Mouse (Mus musculus): ENCODE data around the gene Hoxa13. TPM values are rescaled to one million over a fixed set of nuclear protein-coding genes. Genes with fewer than 3 reads are reported as not detected.

Hoxa13 gene
- total RNA-seq, 2 experiments from 2014 or later: not detected

DNA sequence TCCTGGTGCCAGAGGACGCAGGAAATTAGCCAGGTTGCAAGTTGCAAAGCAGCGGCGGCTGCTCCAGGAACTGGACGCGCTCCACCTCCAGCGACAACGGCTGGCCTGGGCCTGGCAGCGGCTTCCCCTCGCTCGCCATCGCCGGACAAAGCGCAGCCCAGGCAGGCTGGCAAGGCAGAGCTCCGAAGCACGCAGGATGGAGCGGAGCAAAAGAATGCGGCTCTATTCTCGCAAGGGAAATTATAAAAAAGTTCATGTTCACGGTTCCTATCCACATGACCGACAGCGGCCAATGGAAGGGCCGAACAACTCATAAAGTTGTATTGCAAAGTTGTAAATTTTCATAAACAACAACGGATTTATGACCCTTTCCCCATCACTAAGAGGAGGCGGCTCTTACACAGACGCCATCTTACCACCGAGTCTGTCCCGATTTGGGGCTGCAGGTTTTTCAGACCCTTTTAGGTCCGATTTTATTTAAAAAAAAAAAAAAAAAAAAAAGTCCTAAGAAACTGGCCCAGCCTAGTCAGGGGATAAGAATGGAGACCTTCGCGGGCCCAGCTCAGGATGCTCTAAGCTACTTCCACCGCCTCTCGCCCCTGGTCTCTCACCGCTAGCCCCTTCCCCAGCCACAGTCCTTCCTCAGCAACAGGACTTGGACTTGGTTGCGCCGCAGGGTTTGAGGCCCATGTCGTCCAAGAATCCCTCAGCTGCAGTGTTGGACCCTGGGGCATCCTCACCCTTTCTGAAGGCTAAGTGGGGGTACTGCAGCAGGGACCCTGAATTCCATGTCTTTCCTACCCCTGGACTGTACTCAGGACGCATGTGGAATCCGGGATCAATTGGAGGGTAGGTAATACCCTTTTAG, 47.3 kb downstream of the Hoxa13 start, which contains the start of the genes Hoxa3 and Gm28308:
Gene Hoxa3 (minus strand): TSS at position 218 of the 868 bp plus-strand sequence.
Gene Gm28308 (minus strand): TSS at position 221 of the 868 bp plus-strand sequence.
- peak; percentile 70 for DNase-seq (ENCODE audit: low spot score in 2 of 2)

DNA sequence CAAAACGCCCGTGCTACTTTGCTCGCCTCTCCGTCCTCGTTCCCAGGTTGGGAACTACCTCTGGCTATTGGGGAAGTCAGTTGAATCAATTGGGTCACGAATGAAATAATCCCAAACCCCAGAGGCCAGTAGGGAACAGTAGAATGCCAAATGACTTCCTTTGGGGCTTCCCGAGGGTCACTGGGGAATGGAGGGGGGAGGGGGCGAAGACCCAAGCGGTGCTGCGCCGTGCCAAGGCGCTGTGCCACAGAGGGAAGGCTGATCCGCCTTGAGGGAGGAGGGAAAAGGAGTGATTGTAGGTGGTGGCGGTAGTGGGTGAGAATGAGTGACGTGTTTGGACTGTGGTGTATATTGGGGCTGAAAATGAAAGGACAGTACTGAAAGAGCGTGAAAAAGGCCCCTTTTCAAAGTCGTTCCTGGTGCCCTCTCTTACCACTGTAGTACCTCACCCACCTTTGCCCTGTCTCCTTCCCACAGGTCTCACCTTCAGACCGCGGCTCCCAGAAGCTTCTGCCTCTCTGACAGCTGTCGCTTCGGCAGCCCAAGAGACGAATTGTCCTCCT, 48.0 kb downstream of the Hoxa13 start:
- peak; percentile 41 to 42 for DNase-seq (ENCODE audit: low spot score in 2 of 2)

DNA sequence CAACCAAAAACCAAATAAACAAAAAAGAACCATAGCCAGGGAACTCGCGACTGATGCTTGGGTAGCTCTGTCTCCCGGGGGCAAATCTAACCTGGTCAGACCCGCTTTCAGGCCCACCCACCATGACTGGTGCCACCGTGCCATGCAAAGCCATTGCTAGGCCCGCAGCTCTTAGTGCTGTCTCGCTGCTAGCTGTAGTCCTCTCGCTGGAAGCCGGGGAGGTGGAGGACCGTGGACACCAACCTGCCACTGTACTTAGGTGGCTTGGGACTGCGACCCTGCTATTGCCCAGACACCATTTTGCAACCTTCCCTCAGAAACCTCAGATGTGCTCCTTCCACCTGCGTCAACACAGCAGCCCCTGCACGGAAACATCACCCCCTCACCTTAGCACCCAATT, 48.7 kb downstream of the Hoxa13 start:
- DNase-seq (ENCODE audit: low spot score in 2 of 2): peak in 1 of 2 experiments; percentile 32

DNA sequence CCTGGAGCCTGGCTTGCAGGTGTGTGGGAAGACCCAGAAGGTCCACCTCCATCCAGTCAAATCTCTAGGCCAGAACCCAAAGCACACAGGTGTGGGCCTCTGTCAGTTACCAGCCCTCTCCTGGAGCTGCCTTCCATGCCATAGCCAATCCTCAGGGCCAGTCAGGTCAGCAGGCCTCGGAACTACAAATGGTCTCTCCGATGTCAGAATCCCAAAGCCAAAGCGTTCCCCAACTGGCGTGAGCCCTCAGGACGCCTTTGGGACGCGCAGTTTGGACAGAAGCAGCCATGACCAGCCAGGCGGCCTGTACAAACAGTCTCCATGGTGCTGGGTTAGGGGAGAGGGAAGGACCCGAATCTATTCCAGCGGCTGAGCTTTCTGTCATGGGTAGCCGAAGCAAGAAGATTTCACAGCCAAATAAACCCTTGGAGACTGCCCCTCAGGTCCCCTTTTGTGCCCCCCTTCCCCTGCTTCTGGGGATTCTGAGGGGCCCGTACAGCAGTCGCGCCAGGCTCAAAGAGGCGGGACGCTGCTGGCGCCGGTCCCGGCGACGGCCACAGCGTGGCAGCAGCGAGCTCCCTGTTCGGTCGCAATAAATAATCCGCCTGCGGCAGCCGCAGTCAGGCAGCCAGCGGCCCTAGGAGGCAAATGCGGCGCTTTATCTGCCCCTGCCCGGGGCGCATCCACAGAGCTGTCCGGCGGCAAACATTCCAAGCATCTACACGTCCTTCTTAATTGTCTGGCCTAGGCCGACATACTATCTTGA, 49.3 kb downstream of the Hoxa13 start:
- DNase-seq (ENCODE audit: low spot score in 2 of 2): peak; percentile 80 to 85

DNA sequence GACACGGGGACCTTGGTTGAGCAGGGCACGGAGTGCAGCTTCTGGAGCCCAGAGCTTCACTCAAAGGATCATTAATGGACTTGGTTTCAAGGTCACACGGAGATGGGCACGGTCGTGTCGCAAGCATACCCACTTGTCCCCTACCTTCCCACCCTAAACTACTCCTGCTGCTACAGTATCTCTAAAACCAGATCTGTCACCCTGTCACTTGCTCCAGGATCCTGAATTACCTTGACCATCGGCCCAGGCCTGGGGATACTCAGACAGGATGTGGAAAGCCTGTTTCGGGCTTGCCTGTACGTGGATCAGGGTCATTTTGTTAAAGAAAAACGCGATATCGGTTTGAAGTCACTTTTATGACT, 51.0 kb downstream of the Hoxa13 start:
- DNase-seq (ENCODE audit: low spot score in 2 of 2): no peak

DNA sequence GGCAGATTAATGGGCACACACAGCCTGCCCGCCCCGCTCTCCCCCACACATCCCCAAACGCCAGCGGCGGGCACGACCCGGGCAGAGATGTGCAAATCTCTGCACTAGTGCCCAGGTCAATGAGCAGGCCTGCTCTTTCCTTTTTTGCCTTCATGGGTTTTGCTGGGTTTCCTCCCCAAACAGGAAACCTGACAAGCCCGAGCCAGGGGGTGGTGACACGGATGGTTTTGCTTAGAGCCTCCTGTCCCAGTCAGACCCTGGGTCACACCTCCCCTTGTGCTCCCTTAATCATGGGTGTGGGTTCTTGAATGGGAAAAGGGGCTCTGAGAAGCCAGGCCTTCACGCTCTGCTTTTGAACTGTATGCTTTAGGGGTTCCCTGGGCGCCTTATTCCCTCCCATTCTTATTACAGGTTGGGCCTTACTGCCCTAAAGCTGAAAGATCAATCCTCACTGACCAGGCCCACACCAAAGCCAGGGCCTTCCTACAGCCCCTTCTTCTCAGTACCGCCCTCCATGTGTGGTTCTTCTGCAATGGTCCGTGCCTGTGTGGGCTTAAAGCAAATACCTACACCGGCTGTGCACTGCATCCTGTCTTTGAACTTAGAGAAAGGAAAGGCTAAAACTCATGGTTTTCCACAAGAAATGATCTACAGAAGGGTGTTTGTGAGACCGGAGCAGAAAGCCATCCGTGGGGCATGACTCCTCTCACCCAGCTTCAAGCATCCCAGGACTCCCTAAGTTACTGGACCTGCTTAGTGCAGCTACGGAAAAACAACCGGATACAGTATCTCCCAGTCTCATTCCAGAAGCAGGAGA, 51.6 kb downstream of the Hoxa13 start:
- DNase-seq (ENCODE audit: low spot score in 2 of 2): peak in 1 of 2 experiments; percentile 23

DNA sequence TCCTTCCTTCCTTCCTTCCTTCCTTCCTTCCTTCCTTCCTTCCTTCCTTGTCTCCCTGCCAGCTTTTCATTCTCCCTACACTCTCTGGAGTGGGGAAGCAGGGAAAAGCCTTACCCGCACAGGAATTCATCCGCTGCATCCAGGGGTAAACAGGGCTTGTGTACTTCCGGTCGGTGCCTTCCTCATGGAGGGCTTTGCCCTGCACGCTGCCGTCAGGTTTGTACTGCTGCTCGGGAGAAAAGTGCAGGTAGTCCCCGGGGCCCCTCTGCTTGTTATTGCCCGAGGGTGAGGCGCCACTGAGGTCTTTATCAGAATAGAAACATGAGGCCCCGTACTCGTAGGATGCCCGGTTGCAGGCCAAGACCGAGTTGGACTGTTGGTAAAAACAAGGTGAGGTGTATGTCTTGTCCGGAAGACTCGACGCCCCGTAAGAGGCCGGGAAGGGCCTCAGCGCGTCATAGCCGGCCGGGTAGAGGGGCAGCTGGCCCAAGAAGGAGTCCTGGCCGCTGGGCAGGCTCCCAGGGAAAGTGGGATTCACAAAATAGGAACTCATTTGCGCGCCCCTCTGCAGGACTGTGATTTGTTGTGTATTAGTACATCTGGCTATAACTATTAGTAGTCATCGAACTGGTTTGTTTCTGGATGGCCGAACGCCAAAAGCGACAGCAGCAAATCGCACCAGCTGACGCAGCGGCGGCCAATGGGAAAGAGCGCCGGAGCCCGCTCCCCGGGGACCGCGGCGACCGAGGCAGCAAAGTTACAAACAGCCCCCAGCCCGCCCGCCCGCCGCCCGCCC, 52.4 kb downstream of the Hoxa13 start, which contains the start of gene Hoxa6:
Gene Hoxa6 (minus strand): TSS at position 651 of the 796 bp plus-strand sequence.
- DNase-seq (ENCODE audit: low spot score in 2 of 2): peak; percentile 50 to 68

Small RNA genes lying within 50 kb of the gene (microRNA-seq; reads per million reads assigned to microRNA genes)
- gene Mir196b (ENCODE audit: borderline number of aligned reads in 2 of 2): 296 to 363 reads per million in 2 experiments

Other genes starting within 250 kb of the Hoxa13 start
- 10 to 100 TPM; 43.6 to 59.0 TPM for gene Skap2, start 248.3 kb downstream of the Hoxa13 start, total RNA-seq (2021)
- gene Hoxa1, start 102.6 kb downstream of the Hoxa13 start, total RNA-seq (2021): under 1 TPM; 0.29 to 0.43 TPM
- 1 to 10 TPM in 1 of 2 experiments, under 1 TPM in 1; 0.96 to 1.3 TPM for gene Hoxa2, start 96.0 kb downstream of the Hoxa13 start, total RNA-seq (2021)
- gene 5730596B20Rik, start 83.4 kb downstream of the Hoxa13 start, total RNA-seq (2021): under 1 TPM; 0.13 to 0.33 TPM
- gene Hoxa4, start 69.1 kb downstream of the Hoxa13 start, total RNA-seq (2021): 1 to 10 TPM; 1.8 to 3.1 TPM
- gene Hoxa5, start 56.3 kb downstream of the Hoxa13 start, total RNA-seq (2021): 10 to 100 TPM; 13.3 to 20.2 TPM
- 1 to 10 TPM; 1.9 to 4.7 TPM for gene Hoxa6, start 52.2 kb downstream of the Hoxa13 start, total RNA-seq (2021)
- 1 to 10 TPM; 2.8 to 4.0 TPM for gene Hoxa3, start 47.5 kb downstream of the Hoxa13 start, total RNA-seq (2021)
- not detected for gene Gm28308, start 47.5 kb downstream of the Hoxa13 start, total RNA-seq (2021)
- gene Hoxa7, start 39.0 kb downstream of the Hoxa13 start, total RNA-seq (2021): 10 to 100 TPM; 15.1 to 19.3 TPM
- gene Hoxa9, start 29.8 kb downstream of the Hoxa13 start, total RNA-seq (2021): under 1 TPM; 0.19 to 0.30 TPM
- gene Hoxa10, start 20.0 kb downstream of the Hoxa13 start, total RNA-seq (2021): under 1 TPM in 1 of 2 experiments, not detected in 1; 0.13 TPM
- gene Hoxa11, start 15.1 kb downstream of the Hoxa13 start, total RNA-seq (2021): not detected
- not detected for gene Evx1, start 52.6 kb upstream of the Hoxa13 start, total RNA-seq (2021)